Mouse (Mus musculus) ES-E14 (cell line): ENCODE measurements at regions not wholly inside any gene's neighbourhood (a gene's known extent, or its start where the extent isn't known, plus 50 kb on each side); places are given as distances from the start of the nearest gene placed in this dataset.
A peak's percentile ranks its signal among the peaks of the same experiment; 100 is the strongest.

Source experiments
- DNase-seq: peaks from one replicate; pipeline ENCODE4 v3.0.0-alpha.2; 2013; ENCODE audit warnings: low read depth, low spot score
- H3K27ac ChIP-seq: 2 replicates; pipeline ENCODE4 v1.5.1; 2012; ENCODE audit warnings: low read depth, mild to moderate bottlenecking, low read length, moderate library complexity, mixed read lengths; ENCODE audit not compliant: poor library complexity, insufficient read depth, severe bottlenecking
- H3K36me3 ChIP-seq: 2 replicates; pipeline ENCODE4 v1.6.1; 2012; ENCODE audit warnings: mild to moderate bottlenecking, low read length, moderate library complexity, mixed read lengths; ENCODE audit not compliant: control insufficient read depth, poor library complexity, insufficient read depth, severe bottlenecking
- H3K4me1 ChIP-seq, 2 experiments: fragments of 150-350 bp in 1 of 2; sonication (generic) in 1 of 2; 2 replicates each; pipeline ENCODE4 v1.6.1; 2012; ENCODE audit warnings: low read length in 2 of 2, mild to moderate bottlenecking in 1 of 2, mixed read lengths in 1 of 2; ENCODE audit not compliant: control insufficient read depth in 2 of 2, insufficient read depth in 2 of 2, poor library complexity in 1 of 2
- H3K4me3 ChIP-seq, 2 experiments: fragments of 150-350 bp in 1 of 2; sonication (generic) in 1 of 2; 2 replicates each; pipeline ENCODE4 v1.5.1; 2012; ENCODE audit warnings: low read length in 2 of 2, low read depth in 1 of 2, mild to moderate bottlenecking in 1 of 2, mixed read lengths in 1 of 2; ENCODE audit not compliant: insufficient read depth in 1 of 2, poor library complexity in 1 of 2, severe bottlenecking in 1 of 2
- H3K9ac ChIP-seq: 2 replicates; pipeline ENCODE4 v1.6.1; 2012; ENCODE audit warnings: low read depth, mild to moderate bottlenecking, low read length, mixed read lengths; ENCODE audit not compliant: poor library complexity, insufficient read depth, severe bottlenecking
- H3K9me3 ChIP-seq: fragments of 150-350 bp; sonication (generic); 2 replicates; pipeline ENCODE4 v1.6.1; 2012; ENCODE audit warnings: low read depth, mild to moderate bottlenecking, low read length; ENCODE audit not compliant: control insufficient read depth, insufficient read depth
- CHD2 ChIP-seq: IDR thresholded peaks from 2 replicates; pipeline ENCODE4 v1.6.1; 2014; ENCODE audit warnings: mild to moderate bottlenecking, low read depth, low read length, inconsistent platforms
- HCFC1 ChIP-seq: IDR thresholded peaks from 2 replicates; pipeline ENCODE4 v1.6.1; 2012; ENCODE audit warnings: low read length, inconsistent platforms, borderline replicate concordance; ENCODE audit not compliant: insufficient read depth
- MAFK ChIP-seq: IDR thresholded peaks from 2 replicates; pipeline ENCODE4 v1.6.1; 2014; ENCODE audit warnings: mild to moderate bottlenecking, low read depth, low read length, inconsistent platforms; ENCODE audit not compliant: insufficient read depth
- ZC3H11A ChIP-seq: IDR thresholded peaks from 2 replicates; pipeline ENCODE4 v1.6.1; 2012; ENCODE audit warnings: low read depth, mild to moderate bottlenecking, inconsistent platforms, low read length, borderline replicate concordance
- ZNF384 ChIP-seq: IDR thresholded peaks from 2 replicates; pipeline ENCODE4 v1.6.1; 2012; ENCODE audit warnings: low read depth, low read length, inconsistent platforms
- in situ Hi-C, 2 experiments: fragments of 600-800 bp; cut with MboI; formaldehyde crosslinking; loops; one replicate each; pipeline ENCODE4 v1.15.1; 2025; ENCODE audit warnings: low sequenced_read_pairs in 2 of 2, inconsistent platforms in 1 of 2; ENCODE audit not compliant: unreplicated experiment in 2 of 2

GRCm38 (mm10) chr6:51379560-51380274 is 52.8 kb upstream of the Nfe2l3 start:
- Histone ChIP-seq H3K9me3 (no peaks in the 10 kb centered on the region), H3K4me3 (peak overlapping the region; percentile 44 to 77), H3K9ac (peak overlapping the region; percentile 65), H3K36me3 (no peaks in the 10 kb centered on the region), H3K4me1 (peaks cover 7 to 15% of the 10 kb centered on the region in 2 experiments), H3K27ac (no peak overlapping the region)
- in situ Hi-C loops, result no loop called here
- no peak for DNase-seq
- TF ChIP-seq ZC3H11A (no peak), CHD2 (no peak), MAFK (no peak), ZNF384 (no peak), HCFC1 (no peak)

GRCm38 (mm10) chr6:51380275-51380575 is 52.2 kb upstream of the Nfe2l3 start:
- Histone ChIP-seq H3K9me3 (no peaks in the 10 kb centered on the region), H3K4me1 (peaks cover 7 to 15% of the 10 kb centered on the region in 2 experiments), H3K27ac (no peak overlapping the region), H3K36me3 (no peaks in the 10 kb centered on the region), H3K4me3 (no peak overlapping the region), H3K9ac (no peak overlapping the region; the same call in 1 of the 2 replicates)
- no peak for DNase-seq
- TF ChIP-seq ZC3H11A (no peak), CHD2 (no peak), HCFC1 (no peak), ZNF384 (no peak), MAFK (no peak)
- in situ Hi-C loops, result no loop called here

- in situ Hi-C loops, result no loop called here
- no peak overlapping the region for H3K4me3 ChIP-seq
- no peak for TF ChIP-seq ZNF384
- H3K27ac ChIP-seq, result no peak overlapping the region
- peaks cover 7 to 15% of the 10 kb centered on the region in 2 experiments for H3K4me1 ChIP-seq
- no peak for DNase-seq
- no peaks in the 10 kb centered on the region for H3K9me3 ChIP-seq
- no peak overlapping the region for H3K9ac ChIP-seq
- H3K36me3 ChIP-seq, result no peaks in the 10 kb centered on the region
These were observed 51.0 kb upstream of the Nfe2l3 start for GRCm38 (mm10) chr6:51381465-51381864.
